Mouse (Mus musculus) limb, embryonic 14.5 days (tissue): ENCODE measurements at regions not wholly inside any gene's neighbourhood (a gene's known extent, or its start where the extent isn't known, plus 50 kb on each side); places are given as distances from the start of the nearest gene placed in this dataset.

Experiments used
- ATAC-seq: fragments of 200-750 bp; cut with Nextera tagmentation; 2 replicates; pipeline ENCODE4 v1.8.0; 2017; ENCODE audit warnings: low read depth, moderate number of reproducible peaks, moderate TSS enrichment; ENCODE audit not compliant: low FRiP score
- DNase-seq: peaks from one replicate; pipeline ENCODE4 v3.0.0-alpha.2; 2015; ENCODE audit warnings: low spot score
- H3K27ac ChIP-seq: fragments of 300-500 bp; sonication (generic); replicated peaks from 2 replicates; pipeline ENCODE4 v1.5.1; 2014; ENCODE audit warnings: low read depth, mild to moderate bottlenecking, low read length, moderate library complexity, mixed read lengths
- H3K27me3 ChIP-seq: fragments of 300-500 bp; sonication (generic); 2 replicates; pipeline ENCODE4 v1.6.1; 2014; ENCODE audit warnings: low read length, mixed read lengths; ENCODE audit not compliant: control insufficient read depth, insufficient read depth
- H3K36me3 ChIP-seq: fragments of 300-500 bp; sonication (generic); 2 replicates; pipeline ENCODE4 v1.6.1; 2014; ENCODE audit warnings: mild to moderate bottlenecking, low read length, moderate library complexity, mixed read lengths; ENCODE audit not compliant: control insufficient read depth, insufficient read depth
- H3K4me1 ChIP-seq: fragments of 300-500 bp; sonication (generic); 2 replicates; pipeline ENCODE4 v1.6.1; 2014; ENCODE audit warnings: antibody characterized with exemption, low read length, mixed read lengths; ENCODE audit not compliant: control insufficient read depth, insufficient read depth
- H3K4me2 ChIP-seq: fragments of 300-500 bp; sonication (generic); replicated peaks from 2 replicates; pipeline ENCODE4 v1.6.1; 2014; ENCODE audit warnings: low read depth, mild to moderate bottlenecking, low read length, moderate library complexity; ENCODE audit not compliant: severe bottlenecking
- H3K4me3 ChIP-seq: fragments of 300-500 bp; sonication (generic); replicated peaks from 2 replicates; pipeline ENCODE4 v1.5.1; 2014; ENCODE audit warnings: low read length
- H3K9ac ChIP-seq: fragments of 300-500 bp; sonication (generic); 2 replicates; pipeline ENCODE4 v1.6.1; 2014; ENCODE audit warnings: mild to moderate bottlenecking, low read depth, low read length, moderate library complexity; ENCODE audit not compliant: severe bottlenecking
- H3K9me3 ChIP-seq: fragments of 300-500 bp; sonication (generic); 2 replicates; pipeline ENCODE4 v1.6.1; 2016; ENCODE audit warnings: low read length; ENCODE audit not compliant: control insufficient read depth
- POLR2A ChIP-seq: fragments of 200-500 bp; IDR thresholded peaks from 2 replicates; pipeline ENCODE4 v1.8.0; 2012; ENCODE audit warnings: inconsistent platforms, mild to moderate bottlenecking, moderate library complexity, borderline replicate concordance; ENCODE audit not compliant: insufficient read depth, insufficient read length; ENCODE audit errors: extremely low read depth
- WGBS: fragments of 180-500 bp; shearing (Covaris S2); extraction: QIAGEN DNeasy Blood & Tissue Kit; methylation state at CpG from one replicate; pipeline ENCODE4 v1.1.7; 2014; 5-methylcytosine and 5-hydroxymethylcytosine counted together

GRCm38 (mm10) chr1:90279066-90279839 lies 75.5 kb downstream of the Ackr3 start:
- Histone ChIP-seq H3K27me3 (no peaks in the 10 kb centered on the region), H3K9ac (no peak overlapping the region), H3K4me2 (0 out of 2 replicates have a peak overlapping the region, but pooled peaks have one; percentile 17), H3K36me3 (no peaks in the 10 kb centered on the region), H3K4me3 (no peak overlapping the region), H3K27ac (peak overlapping the region; percentile 53), H3K9me3 (no peaks in the 10 kb centered on the region), H3K4me1 (peaks cover 46% of the 10 kb centered on the region)
- no peak for TF ChIP-seq POLR2A
- ATAC-seq: peak; percentile 44
- WGBS: 38% methylated on average over 20 of the region's 20 CpGs
- peak; percentile 81 for DNase-seq

DNA sequence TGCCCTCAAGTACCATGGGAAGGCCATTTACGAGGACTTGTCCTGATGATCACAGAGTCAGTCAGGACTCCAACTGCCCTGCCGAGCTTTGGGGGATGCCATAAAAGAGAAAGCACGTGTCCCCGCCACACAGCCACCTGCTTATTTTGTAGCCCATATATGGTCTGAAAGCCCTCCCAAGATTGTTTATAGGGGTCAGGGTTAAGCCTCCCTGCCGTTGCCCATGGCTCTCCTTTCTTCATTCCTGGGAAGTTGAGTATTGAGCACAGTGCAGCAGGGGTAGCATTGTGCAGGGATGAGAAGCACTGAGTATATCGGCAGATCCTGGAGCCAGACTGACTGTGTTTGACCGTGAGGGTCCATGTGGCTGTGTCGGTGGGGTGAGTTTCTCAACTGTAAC lies 76.4 kb downstream of the Ackr3 start:
- Histone ChIP-seq H3K4me2 (no peak overlapping the region), H3K4me1 (peaks cover 42% of the 10 kb centered on the region), H3K9me3 (no peaks in the 10 kb centered on the region), H3K9ac (no peak overlapping the region), H3K27ac (no peak overlapping the region), H3K36me3 (no peaks in the 10 kb centered on the region), H3K4me3 (no peak overlapping the region), H3K27me3 (no peaks in the 10 kb centered on the region)
- ATAC-seq (peak; percentile 64), DNase-seq (no peak)
- TF ChIP-seq POLR2A: no peak
- 28% methylated on average over 8 of the region's 8 CpGs for WGBS

GRCm38 (mm10) chr1:90281255-90281654 lies 77.5 kb downstream of the Ackr3 start:
- Histone ChIP-seq H3K27me3 (no peaks in the 10 kb centered on the region), H3K4me3 (no peak overlapping the region), H3K4me2 (no peak overlapping the region), H3K36me3 (no peaks in the 10 kb centered on the region), H3K27ac (no peak overlapping the region), H3K9ac (no peak overlapping the region), H3K9me3 (no peaks in the 10 kb centered on the region), H3K4me1 (peaks cover 47% of the 10 kb centered on the region)
- WGBS: 100% methylated on average over 1 of the region's 1 CpGs
- TF ChIP-seq POLR2A: no peak
- no peak for DNase-seq
- ATAC-seq: no peak

DNA sequence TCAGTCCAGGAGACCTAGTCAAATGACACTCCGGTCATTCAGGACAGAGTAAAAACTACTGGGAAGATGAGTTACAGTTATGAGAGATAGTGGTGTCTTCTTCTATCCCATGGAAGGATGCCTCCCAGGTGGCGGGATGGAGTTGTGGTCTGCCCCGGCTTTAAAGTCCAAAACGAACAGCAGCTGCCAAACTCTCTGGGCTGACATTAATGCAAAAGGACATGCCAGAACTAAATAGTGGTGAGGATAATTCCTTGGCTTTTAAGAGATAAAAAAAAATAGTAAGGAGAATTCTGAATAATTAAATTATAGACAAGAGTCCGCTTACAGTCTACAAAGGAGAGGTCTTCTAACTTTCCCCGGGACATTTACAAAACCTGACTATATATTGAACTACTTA lies 78.2 kb downstream of the Ackr3 start:
- H3K27ac ChIP-seq: no peak overlapping the region
- no peak for TF ChIP-seq POLR2A
- peaks cover 50% of the 10 kb centered on the region for H3K4me1 ChIP-seq
- H3K9me3 ChIP-seq: no peaks in the 10 kb centered on the region
- no peaks in the 10 kb centered on the region for H3K27me3 ChIP-seq
- H3K4me3 ChIP-seq: no peak overlapping the region
- WGBS: 79% methylated on average over 6 of the region's 6 CpGs
- no peak for DNase-seq
- no peaks in the 10 kb centered on the region for H3K36me3 ChIP-seq
- no peak overlapping the region for H3K4me2 ChIP-seq
- no peak overlapping the region for H3K9ac ChIP-seq
- no peak for ATAC-seq

DNA sequence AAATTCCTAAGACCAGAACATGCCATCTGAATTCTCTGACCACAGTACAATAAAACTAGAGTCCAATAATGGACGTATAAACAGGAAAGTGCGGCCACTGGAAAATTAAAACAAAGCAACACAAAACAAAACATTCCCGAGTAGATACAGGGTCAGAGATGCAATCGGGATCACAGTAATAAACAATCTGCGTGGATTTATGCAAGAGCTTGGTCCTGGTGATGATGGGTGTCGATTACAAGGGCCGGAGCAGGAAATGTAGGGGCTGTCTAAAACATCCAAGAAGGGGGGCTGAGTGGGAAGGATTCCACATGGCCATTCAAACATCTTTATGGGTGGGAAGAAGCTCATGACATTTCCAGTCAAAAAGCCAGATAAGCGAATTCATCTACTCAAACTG lies 78.6 kb downstream of the Ackr3 start:
- Histone ChIP-seq H3K9me3 (no peaks in the 10 kb centered on the region), H3K27me3 (no peaks in the 10 kb centered on the region), H3K27ac (no peak overlapping the region), H3K36me3 (no peaks in the 10 kb centered on the region), H3K9ac (no peak overlapping the region), H3K4me3 (no peak overlapping the region), H3K4me1 (peaks cover 50% of the 10 kb centered on the region), H3K4me2 (no peak overlapping the region)
- WGBS: 66% methylated on average over 8 of the region's 8 CpGs
- DNase-seq (no peak), ATAC-seq (no peak)
- TF ChIP-seq POLR2A: no peak
